8 mouse cellular contexts compared by ENCODE assay signal in genomic region chr4:85801805-85802204, GRCm38 (mm10).
DNase-seq lines count a peak whose midpoint lies in the region; ATAC-seq and TF ChIP-seq lines count a peak whose summit lies in the region.

No protein-coding gene starts in this region.

- H3K27ac ChIP-seq in MEL (ENCODE audit: control insufficient read depth, low read depth, low read length), result no peak overlapping the region
- no peak overlapping the region for H3K27ac ChIP-seq in forebrain, embryonic 15.5 days (replicated peaks)
- H3K27ac ChIP-seq in hindbrain, embryonic 10.5 days, result no peak overlapping the region
- H3K27ac ChIP-seq in layer of hippocampus, adult 2 months, result no peak overlapping the region

- H3K79me2 ChIP-seq in MEL (ENCODE audit: control insufficient read depth, insufficient read depth, low read length, poor library complexity), result no peaks in the 10 kb centered on the region

- H3K4me1 ChIP-seq in MEL (ENCODE audit: control insufficient read depth in 1 of 2, insufficient read depth in 2 of 2, low read length in 2 of 2), result no peaks in the 10 kb centered on the region
- no peaks in the 10 kb centered on the region for H3K4me1 ChIP-seq in forebrain, embryonic 15.5 days
- no peaks in the 10 kb centered on the region for H3K4me1 ChIP-seq in hindbrain, embryonic 10.5 days (replicated peaks)

- TF ChIP-seq CTCF in MEL (IDR thresholded peaks at IDR 0.05 in 2 of 3, conservative IDR thresholded peaks at IDR 0.05 in 1 of 3; ENCODE audit: control insufficient read depth in 1 of 3, insufficient read depth in 1 of 3, low read depth in 2 of 3, low read length in 3 of 3, poor library complexity in 1 of 3, severe bottlenecking in 1 of 3), result peak; percentile 84 to 89 (median 85)
- peak; percentile 96 for TF ChIP-seq CTCF in layer of hippocampus, adult 2 months (conservative IDR thresholded peaks at IDR 0.05)

- H3K36me3 ChIP-seq in MEL (ENCODE audit: control insufficient read depth in 1 of 2, insufficient read depth in 2 of 2, low read length in 2 of 2), result no peaks in the 10 kb centered on the region
- no peaks in the 10 kb centered on the region for H3K36me3 ChIP-seq in forebrain, embryonic 15.5 days
- no peaks in the 10 kb centered on the region for H3K36me3 ChIP-seq in hindbrain, embryonic 10.5 days

- no peaks in the 10 kb centered on the region for H3K9me3 ChIP-seq in MEL (replicated peaks; ENCODE audit: insufficient read depth, low read length)
- no peaks in the 10 kb centered on the region for H3K9me3 ChIP-seq in forebrain, embryonic 15.5 days
- H3K9me3 ChIP-seq in hindbrain, embryonic 10.5 days, result no peaks in the 10 kb centered on the region

- no peak overlapping the region for H3K4me3 ChIP-seq in MEL (ENCODE audit: control insufficient read depth in 1 of 2, insufficient read depth in 1 of 2, low read depth in 2 of 2, low read length in 2 of 2)
- no peak overlapping the region for H3K4me3 ChIP-seq in forebrain, embryonic 15.5 days
- no peak overlapping the region for H3K4me3 ChIP-seq in hindbrain, embryonic 10.5 days
- H3K4me3 ChIP-seq in layer of hippocampus, adult 2 months, result no peak overlapping the region

- no peak for TF ChIP-seq POLR2A in MEL (IDR thresholded peaks at IDR 0.05; ENCODE audit: control insufficient read depth in 1 of 2, insufficient read depth in 1 of 2, low read depth in 1 of 2, low read length in 2 of 2, poor library complexity in 1 of 2)

- no peak for TF ChIP-seq EP300 in MEL (IDR thresholded peaks at IDR 0.05; ENCODE audit: low read depth in 1 of 2, low read length in 2 of 2)

- no peak overlapping the region for H3K4me2 ChIP-seq in forebrain, embryonic 15.5 days (replicated peaks)

- no peak overlapping the region for H3K9ac ChIP-seq in MEL (ENCODE audit: control insufficient read depth, low read depth, low read length, poor library complexity, severe bottlenecking)
- no peak overlapping the region for H3K9ac ChIP-seq in forebrain, embryonic 15.5 days (replicated peaks)

- TF ChIP-seq RAD21 in MEL (IDR thresholded peaks at IDR 0.05; ENCODE audit: low read depth, low read length), result peak; percentile 79

- H3K27me3 ChIP-seq in MEL (ENCODE audit: control insufficient read depth in 1 of 2, insufficient read depth in 2 of 2, low read length in 2 of 2), result no peaks in the 10 kb centered on the region
- H3K27me3 ChIP-seq in forebrain, embryonic 15.5 days, result no peaks in the 10 kb centered on the region
- H3K27me3 ChIP-seq in hindbrain, embryonic 10.5 days (ENCODE audit: insufficient read depth, poor library complexity, severe bottlenecking), result no peaks in the 10 kb centered on the region

- 3% methylated on average over 8 of the region's 8 CpGs for WGBS in forebrain, embryonic 15.5 days
- WGBS in hindbrain, embryonic 10.5 days, result 6% methylated on average over 8 of the region's 8 CpGs

- peak; percentile 79 for DNase-seq in MEL (ENCODE audit: low read depth, low spot score)
- DNase-seq in c-Kit-positive CD71-positive TER-119-positive erythroid progenitor cells, embryonic 14.5 days (ENCODE audit: low spot score), result peak; percentile 47
- DNase-seq in hindbrain, embryonic 10.5 days (ENCODE audit: low spot score), result peak; percentile 83
- DNase-seq in layer of hippocampus, adult 2 months (ENCODE audit: low spot score in 2 of 2), result peak; percentile 65 to 79
- peak; percentile 79 for DNase-seq in lung, postnatal 10 days
- DNase-seq in retina, embryonic 14.5 days (ENCODE audit: low spot score), result peak; percentile 94
- peak; percentile 20 for DNase-seq in urinary bladder, postnatal 10 days (ENCODE audit: low spot score)

- ATAC-seq in forebrain, embryonic 15.5 days (replicated peaks), result peak; percentile 90

TF ChIP-seq in MEL, 35 proteins besides CTCF, POLR2A, EP300 and RAD21:
- TF ChIP-seq UBTF (IDR thresholded peaks at IDR 0.05; ENCODE audit: borderline replicate concordance, insufficient read depth, low read depth, low read length), result no peak
- peak; percentile 74 for TF ChIP-seq SMC3 (IDR thresholded peaks at IDR 0.05; ENCODE audit: low read depth, low read length)
- peak; percentile 66 for TF ChIP-seq ZC3H11A (IDR thresholded peaks at IDR 0.05; ENCODE audit: low read depth, low read length)
- TF ChIP-seq ELF1 (IDR thresholded peaks at IDR 0.05; ENCODE audit: low read depth, low read length), result 0 out of 2 replicates have a peak, but pooled peaks have one; percentile 17

Comparison
In these comparisons a context has a peak if more than half of its experiments do, and no peak if none do; other contexts are left out.
1. DNase-seq: peak in every context shown above with its lines; median percentile 94 in retina, embryonic 14.5 days; 83 in hindbrain, embryonic 10.5 days; 79 in MEL; 79 in lung, postnatal 10 days; 72 in layer of hippocampus, adult 2 months; 47 in c-Kit-positive CD71-positive TER-119-positive erythroid progenitor cells, embryonic 14.5 days; 20 in urinary bladder, postnatal 10 days.